Mouse (Mus musculus) ES-E14 (cell line): Measurements from ENCODE around the gene Rhoj. TPM values are rescaled to one million over a fixed set of nuclear protein-coding genes. Genes with fewer than 3 reads are reported as not detected.

Experiments used
- DNase-seq: peaks from one replicate; pipeline ENCODE4 v3.0.0-alpha.2; 2013; ENCODE audit warnings: low read depth, low spot score
- H3K27ac ChIP-seq: 2 replicates; pipeline ENCODE4 v1.5.1; 2012; ENCODE audit warnings: low read depth, mild to moderate bottlenecking, low read length, moderate library complexity, mixed read lengths; ENCODE audit not compliant: poor library complexity, insufficient read depth, severe bottlenecking
- H3K36me3 ChIP-seq: 2 replicates; pipeline ENCODE4 v1.6.1; 2012; ENCODE audit warnings: mild to moderate bottlenecking, low read length, moderate library complexity, mixed read lengths; ENCODE audit not compliant: control insufficient read depth, poor library complexity, insufficient read depth, severe bottlenecking
- H3K4me1 ChIP-seq, 2 experiments: fragments of 150-350 bp in 1 of 2; sonication (generic) in 1 of 2; 2 replicates each; pipeline ENCODE4 v1.6.1; 2012; ENCODE audit warnings: low read length in 2 of 2, mild to moderate bottlenecking in 1 of 2, mixed read lengths in 1 of 2; ENCODE audit not compliant: control insufficient read depth in 2 of 2, insufficient read depth in 2 of 2, poor library complexity in 1 of 2
- H3K4me3 ChIP-seq, 2 experiments: fragments of 150-350 bp in 1 of 2; sonication (generic) in 1 of 2; 2 replicates each; pipeline ENCODE4 v1.5.1; 2012; ENCODE audit warnings: low read length in 2 of 2, low read depth in 1 of 2, mild to moderate bottlenecking in 1 of 2, mixed read lengths in 1 of 2; ENCODE audit not compliant: insufficient read depth in 1 of 2, poor library complexity in 1 of 2, severe bottlenecking in 1 of 2
- H3K9ac ChIP-seq: 2 replicates; pipeline ENCODE4 v1.6.1; 2012; ENCODE audit warnings: low read depth, mild to moderate bottlenecking, low read length, mixed read lengths; ENCODE audit not compliant: poor library complexity, insufficient read depth, severe bottlenecking
- H3K9me3 ChIP-seq: fragments of 150-350 bp; sonication (generic); 2 replicates; pipeline ENCODE4 v1.6.1; 2012; ENCODE audit warnings: low read depth, mild to moderate bottlenecking, low read length; ENCODE audit not compliant: control insufficient read depth, insufficient read depth
- CHD2 ChIP-seq: IDR thresholded peaks from 2 replicates; pipeline ENCODE4 v1.6.1; 2014; ENCODE audit warnings: mild to moderate bottlenecking, low read depth, low read length, inconsistent platforms
- HCFC1 ChIP-seq: IDR thresholded peaks from 2 replicates; pipeline ENCODE4 v1.6.1; 2012; ENCODE audit warnings: low read length, inconsistent platforms, borderline replicate concordance; ENCODE audit not compliant: insufficient read depth
- MAFK ChIP-seq: IDR thresholded peaks from 2 replicates; pipeline ENCODE4 v1.6.1; 2014; ENCODE audit warnings: mild to moderate bottlenecking, low read depth, low read length, inconsistent platforms; ENCODE audit not compliant: insufficient read depth
- ZC3H11A ChIP-seq: IDR thresholded peaks from 2 replicates; pipeline ENCODE4 v1.6.1; 2012; ENCODE audit warnings: low read depth, mild to moderate bottlenecking, inconsistent platforms, low read length, borderline replicate concordance
- ZNF384 ChIP-seq: IDR thresholded peaks from 2 replicates; pipeline ENCODE4 v1.6.1; 2012; ENCODE audit warnings: low read depth, low read length, inconsistent platforms
- in situ Hi-C, 2 experiments: fragments of 600-800 bp; cut with MboI; formaldehyde crosslinking; loops; one replicate each; pipeline ENCODE4 v1.15.1; 2025; ENCODE audit warnings: low sequenced_read_pairs in 2 of 2, inconsistent platforms in 1 of 2; ENCODE audit not compliant: unreplicated experiment in 2 of 2
- total RNA-seq: library from RNA; depleted of rRNA; stranded (reverse); fragments of 300-350 nt; gene quantifications from 2 replicates; pipeline ENCODE4 v1.2.3, GENCODE M21; 2012

Gene Rhoj
- total RNA-seq, 1 experiment = 0.80 TPM

GRCm38 (mm10) chr12:75375060-75375459 is 66.9 kb downstream of the Rhoj start:
- no peak overlapping the region for H3K9ac ChIP-seq
- no peaks in the 10 kb centered on the region for H3K9me3 ChIP-seq

GRCm38 (mm10) chr12:75376126-75376525 is 68.0 kb downstream of the Rhoj start:
- in situ Hi-C loops = loop anchor here (25.0 kb wide), 1 partner anchor 1039 kb away; no protein-coding TSS in a partner anchor
- no peaks in the 10 kb centered on the region for H3K36me3 ChIP-seq
- H3K9me3 ChIP-seq = no peaks in the 10 kb centered on the region
- TF ChIP-seq HCFC1 (no peak), MAFK (no peak), CHD2 (no peak), ZC3H11A (no peak), ZNF384 (no peak)
- no peak overlapping the region for H3K4me3 ChIP-seq
- no peak overlapping the region for H3K9ac ChIP-seq
- no peaks in the 10 kb centered on the region for H3K4me1 ChIP-seq
- DNase-seq = no peak
- no peak overlapping the region for H3K27ac ChIP-seq

More at GRCm38 (mm10) chr12:75375060-75375459, 66.9 kb downstream of the Rhoj start:
- Histone ChIP-seq H3K4me1 (no peaks in the 10 kb centered on the region), H3K36me3 (no peaks in the 10 kb centered on the region), H3K4me3 (no peak overlapping the region), H3K27ac (no peak overlapping the region)
- no peak for DNase-seq
- in situ Hi-C loops = loop anchor here (25.0 kb wide), 1 partner anchor 1038 kb away; no protein-coding TSS in a partner anchor
- TF ChIP-seq ZNF384 = no peak
- TF ChIP-seq HCFC1 = no peak
- TF ChIP-seq MAFK = no peak
- TF ChIP-seq CHD2 = no peak

- no peak overlapping the region for H3K27ac ChIP-seq
- H3K9me3 ChIP-seq = no peaks in the 10 kb centered on the region
- no peak for TF ChIP-seq MAFK
- no peak for TF ChIP-seq ZC3H11A
- TF ChIP-seq HCFC1 = no peak
- TF ChIP-seq CHD2 = no peak
- TF ChIP-seq ZNF384 = no peak
- H3K4me1 ChIP-seq = no peaks in the 10 kb centered on the region
- in situ Hi-C loops = loop anchor here (25.0 kb wide), 1 partner anchor 1049 kb away; no protein-coding TSS in a partner anchor
- no peak overlapping the region for H3K4me3 ChIP-seq
- no peaks in the 10 kb centered on the region for H3K36me3 ChIP-seq
- H3K9ac ChIP-seq = no peak overlapping the region
- no peak for DNase-seq
Measured at GRCm38 (mm10) chr12:75386731-75387130, 78.6 kb downstream of the Rhoj start.

- in situ Hi-C loops = loop anchor here (25.0 kb wide), 1 partner anchor 1050 kb away; no protein-coding TSS in a partner anchor
- TF ChIP-seq CHD2 (no peak), HCFC1 (no peak), ZNF384 (no peak), MAFK (no peak), ZC3H11A (no peak)
- Histone ChIP-seq H3K4me3 (no peak overlapping the region), H3K27ac (no peak overlapping the region), H3K9ac (no peak overlapping the region), H3K36me3 (no peaks in the 10 kb centered on the region), H3K9me3 (no peaks in the 10 kb centered on the region), H3K4me1 (no peaks in the 10 kb centered on the region)
- DNase-seq = no peak
Measured at GRCm38 (mm10) chr12:75387156-75387555, 79.0 kb downstream of the Rhoj start.

GRCm38 (mm10) chr12:75387846-75388245 is 79.7 kb downstream of the Rhoj start:
- Histone ChIP-seq H3K36me3 (no peaks in the 10 kb centered on the region), H3K27ac (no peak overlapping the region), H3K9me3 (no peaks in the 10 kb centered on the region), H3K4me1 (no peaks in the 10 kb centered on the region), H3K4me3 (no peak overlapping the region), H3K9ac (no peak overlapping the region)
- DNase-seq = no peak
- in situ Hi-C loops = loop anchor here (25.0 kb wide), 1 partner anchor 1051 kb away; no protein-coding TSS in a partner anchor
- TF ChIP-seq MAFK (no peak), ZC3H11A (no peak), CHD2 (no peak), HCFC1 (no peak), ZNF384 (no peak)
